Mouse (Mus musculus): ENCODE measurements around the gene Tmem132a.

DNA sequence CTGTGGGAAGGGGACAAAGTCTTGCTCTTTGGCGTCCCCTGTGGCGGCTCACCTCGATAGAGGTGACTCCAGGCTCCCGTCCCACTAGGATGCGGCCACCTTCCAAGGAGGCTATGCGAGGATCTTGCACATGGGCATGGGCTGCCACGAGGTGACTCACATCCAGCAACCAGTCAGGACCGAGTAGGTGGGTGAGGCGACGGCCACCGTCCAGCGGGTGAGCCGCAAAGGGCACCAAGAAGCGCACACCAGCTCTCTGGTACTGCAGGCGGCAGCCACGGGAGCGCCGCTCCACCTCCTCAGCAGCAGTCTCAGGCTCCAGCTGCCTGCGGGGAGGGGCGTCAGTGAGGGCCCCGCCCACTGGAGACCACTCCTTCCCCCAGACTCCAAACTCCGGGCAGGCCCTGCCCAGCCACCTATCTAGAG lies 9.7 kb downstream of the Tmem132a start:
- TF ChIP-seq CTCF (IDR thresholded peaks at IDR 0.05; ENCODE audit: insufficient read depth, low read length), result no peak
- TF ChIP-seq POLR2A (IDR thresholded peaks at IDR 0.05; ENCODE audit: borderline replicate concordance, extremely low read depth, low read depth, low read length), result no peak
